Mouse (Mus musculus) embryo, embryonic 10.5 days (tissue): ENCODE data around the gene Mlh1.

Source experiments
- DNase-seq: peaks from one replicate; pipeline ENCODE4 v3.0.0-alpha.2; 2015; ENCODE audit warnings: low spot score

Mlh1 gene

GRCm38 (mm10) chr9:111213501-111213900, 58.1 kb downstream of the Mlh1 start:
- DNase-seq: no peak

DNA sequence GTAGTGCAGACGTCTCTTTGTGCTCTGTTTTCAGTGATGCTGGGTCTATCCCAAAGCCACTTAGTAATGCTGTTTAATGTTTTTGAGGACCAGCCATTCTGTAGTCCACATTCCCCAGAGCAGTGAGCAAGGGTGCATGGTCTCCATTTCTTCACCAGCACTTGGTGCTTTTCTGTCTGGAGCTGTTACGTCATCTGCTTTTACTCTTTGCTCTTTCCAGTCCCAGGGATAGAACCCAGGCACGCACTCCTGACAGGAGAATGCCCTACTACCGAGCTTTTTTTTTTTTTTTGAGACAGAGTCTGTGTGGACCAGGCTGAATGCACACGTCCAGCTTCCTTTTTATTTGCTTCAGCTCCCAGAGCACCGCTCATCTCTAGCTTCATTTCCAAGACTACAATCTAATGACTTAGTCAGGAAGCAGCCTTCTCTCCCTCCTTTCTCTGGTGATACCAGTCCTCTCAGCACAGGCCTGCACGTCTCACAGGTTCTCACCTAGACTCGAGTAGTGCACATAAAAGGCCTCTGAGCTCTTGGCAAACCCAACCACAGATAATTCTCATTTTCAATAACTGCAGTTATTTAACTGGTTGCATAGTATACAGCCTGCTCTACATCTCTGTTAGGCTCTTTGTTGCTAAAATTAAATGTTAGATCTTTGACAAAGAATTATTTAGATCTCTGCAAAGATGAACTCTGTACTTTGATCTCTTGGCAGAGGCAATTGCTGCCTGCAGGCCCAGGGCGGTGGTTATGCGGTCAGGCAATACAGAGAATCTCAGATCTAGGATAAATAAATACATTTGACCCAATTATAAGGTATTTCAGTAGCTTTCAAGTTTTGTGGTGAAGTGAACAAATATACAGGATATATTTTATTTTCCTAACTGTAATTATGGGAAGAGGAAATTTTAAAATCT, 60.2 kb downstream of the Mlh1 start:
- no peak for DNase-seq

- DNase-seq: no peak
These were observed 61.2 kb downstream of the Mlh1 start for GRCm38 (mm10) chr9:111210412-111210811.

- DNase-seq: no peak
These were observed 62.4 kb downstream of the Mlh1 start for GRCm38 (mm10) chr9:111209158-111209699.

DNA sequence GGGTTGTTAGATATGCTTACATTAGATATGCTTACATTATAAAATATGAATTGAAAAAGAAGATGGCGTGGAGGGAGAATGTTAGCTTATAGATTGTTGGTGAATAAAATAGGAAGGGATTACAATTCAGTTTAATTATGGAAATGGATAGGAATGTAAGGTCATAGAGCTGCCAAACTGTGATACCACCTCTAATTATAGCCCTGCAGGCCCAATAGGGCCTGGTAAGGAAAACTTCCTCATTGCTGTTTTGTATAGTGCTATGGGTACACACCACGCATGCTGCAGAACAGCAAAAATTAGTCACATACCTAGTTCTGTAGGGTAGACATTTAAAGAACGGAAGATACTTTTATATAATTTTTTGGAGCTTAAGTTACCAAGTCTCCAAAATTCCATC, 63.4 kb downstream of the Mlh1 start:
- DNase-seq: no peak

DNA sequence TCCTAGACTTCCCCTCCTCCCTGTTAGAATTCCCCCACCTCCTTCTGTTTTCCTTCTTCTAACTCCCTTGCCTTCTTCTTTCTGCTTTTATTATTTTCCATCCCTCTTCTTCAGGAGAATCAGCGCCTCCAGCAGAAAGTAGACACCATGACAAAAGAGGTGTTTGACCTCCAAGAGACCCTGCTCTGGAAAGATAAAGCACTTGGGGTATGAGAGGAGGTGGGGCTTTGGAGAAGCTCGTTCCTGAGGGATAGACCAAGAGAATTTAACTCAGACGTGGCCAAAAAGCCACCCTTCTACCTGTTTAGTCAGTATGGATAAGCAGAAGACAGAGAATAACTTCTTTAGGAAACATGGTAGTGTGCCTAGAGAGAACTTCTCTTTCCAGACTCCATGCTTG, 63.9 kb downstream of the Mlh1 start:
- peak; percentile 10 for DNase-seq

DNA sequence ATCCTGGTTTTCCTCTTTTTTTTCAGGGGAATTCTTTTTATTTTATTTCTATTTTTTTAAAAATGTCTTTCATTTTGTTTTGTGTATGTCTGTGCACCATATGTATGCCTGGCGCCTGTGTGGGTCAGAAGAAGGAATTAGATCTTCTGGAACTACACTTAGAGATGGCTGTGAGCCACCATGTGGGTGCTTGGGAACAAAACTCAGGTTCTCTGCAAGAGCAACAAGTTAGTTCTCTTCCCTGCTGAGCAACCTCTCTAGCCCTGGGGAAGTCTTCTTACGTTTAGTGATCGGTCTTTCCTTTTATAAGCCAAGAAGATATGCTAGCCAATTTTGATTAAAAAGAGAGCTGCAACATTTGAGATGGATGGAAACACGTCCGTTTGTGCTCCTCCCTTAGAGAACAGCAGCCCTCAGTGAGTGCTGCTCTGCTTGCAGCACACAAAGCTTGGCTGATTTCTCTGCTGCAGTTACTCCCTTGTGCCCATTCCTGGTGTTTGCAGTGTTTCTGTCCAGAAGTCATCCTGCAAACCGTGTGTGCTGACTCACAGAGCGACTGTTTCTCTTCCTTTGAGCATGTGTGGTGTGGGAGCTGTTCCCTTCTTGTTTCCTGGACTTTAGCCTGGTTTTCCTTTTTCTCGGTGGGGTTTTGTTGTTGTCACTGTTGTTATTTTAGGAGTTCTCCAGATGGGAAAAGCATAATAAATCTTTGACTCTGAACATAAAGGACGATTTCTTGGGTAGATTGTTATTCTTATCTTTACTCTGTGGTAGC, 66.8 kb downstream of the Mlh1 start:
- no peak for DNase-seq

GRCm38 (mm10) chr9:111200208-111200607, 71.4 kb downstream of the Mlh1 start:
- no peak for DNase-seq

- no peak for DNase-seq
These were observed 73.3 kb downstream of the Mlh1 start for GRCm38 (mm10) chr9:111198332-111198731.

- no peak for DNase-seq
These were observed 73.9 kb downstream of the Mlh1 start for GRCm38 (mm10) chr9:111197712-111198111.

DNA sequence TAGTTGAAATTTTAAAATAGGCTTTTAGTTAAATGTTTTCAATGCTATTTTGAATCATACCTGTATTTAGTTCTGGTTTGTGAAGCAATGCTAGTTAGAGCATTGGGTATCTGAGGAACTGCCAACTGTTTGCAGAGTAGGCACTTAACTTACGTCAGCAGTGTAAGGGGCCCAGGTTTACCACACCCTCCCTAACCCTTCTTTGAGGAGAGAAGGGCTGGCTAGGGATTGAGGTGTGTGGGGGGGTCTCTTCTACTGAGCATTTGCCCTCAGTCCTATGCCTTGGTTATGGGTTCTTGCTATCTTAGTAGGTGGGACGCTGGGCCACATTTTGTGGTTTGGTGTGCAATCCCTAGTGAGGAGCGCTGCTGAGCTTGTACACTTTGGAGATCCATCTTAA, 74.5 kb downstream of the Mlh1 start:
- DNase-seq: no peak

GRCm38 (mm10) chr9:111193211-111193610, 78.4 kb downstream of the Mlh1 start:
- no peak for DNase-seq

DNA sequence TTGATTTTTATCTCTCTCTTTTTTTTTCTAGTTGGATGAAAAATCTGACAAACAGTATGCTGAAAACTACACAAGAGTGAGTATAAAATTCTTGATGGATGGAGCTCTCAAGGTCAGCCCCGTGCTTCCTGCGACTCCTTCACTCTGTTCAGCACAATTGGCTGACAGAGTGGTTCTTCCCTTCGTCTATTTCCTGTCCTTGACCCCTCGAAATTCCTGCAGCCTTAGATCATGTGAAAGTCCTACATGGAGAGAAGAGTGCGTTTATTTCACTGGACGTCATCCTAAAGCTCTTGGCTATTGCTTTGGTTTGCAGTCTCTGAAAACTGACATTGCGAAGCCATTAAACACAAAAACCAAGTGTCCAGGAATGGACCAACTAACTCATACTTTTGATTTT, 82.9 kb downstream of the Mlh1 start:
- DNase-seq: no peak

- no peak for DNase-seq
These were observed 84.7 kb downstream of the Mlh1 start for GRCm38 (mm10) chr9:111186861-111187260.

- no peak for DNase-seq
These were observed 86.7 kb downstream of the Mlh1 start for GRCm38 (mm10) chr9:111184929-111185328.

- DNase-seq: no peak
These were observed 89.4 kb downstream of the Mlh1 start for GRCm38 (mm10) chr9:111182176-111182575.

DNA sequence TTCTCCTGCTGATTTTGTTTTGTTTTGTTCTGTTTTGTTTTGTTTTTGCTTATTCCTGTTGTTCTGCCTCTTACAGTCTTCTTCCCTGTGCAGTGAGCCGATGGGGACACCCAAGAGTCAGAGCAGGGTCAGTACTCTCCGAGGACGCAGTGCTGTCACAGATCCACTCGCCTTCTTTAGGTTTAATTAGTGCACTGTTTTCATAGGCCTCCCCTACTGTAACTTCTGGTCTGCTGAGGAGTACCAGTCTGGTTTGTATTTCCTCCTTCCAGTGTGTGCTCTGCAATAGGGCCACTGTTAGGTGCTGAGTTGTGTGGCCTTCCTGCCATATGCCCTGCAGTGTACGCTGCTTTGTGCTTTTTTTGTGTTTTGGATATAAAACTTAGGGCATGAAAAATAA, 92.6 kb downstream of the Mlh1 start:
- no peak for DNase-seq
